Comparison of ENCODE assay signal across 7 mouse cellular contexts in the genomic region with DNA sequence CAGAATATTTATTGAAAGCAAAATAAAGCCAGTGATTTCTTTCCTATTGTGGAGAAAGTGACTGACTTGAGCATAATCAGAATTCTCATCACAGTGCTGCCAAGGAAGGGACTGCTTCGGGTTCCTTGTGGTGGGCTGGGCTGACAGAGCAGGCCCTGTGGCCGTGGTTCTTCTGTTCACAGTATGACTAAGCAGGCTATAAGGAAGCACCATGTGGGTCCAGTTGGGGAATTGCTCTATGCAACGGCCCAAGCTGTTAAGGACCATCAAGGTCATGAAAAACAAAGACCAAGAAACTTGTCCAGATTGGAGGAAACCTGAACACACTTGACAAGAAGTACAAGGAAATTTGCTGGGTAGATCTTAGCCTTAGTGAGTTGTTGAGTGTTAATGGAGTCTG.
"Had no signal": no experiment of that assay in that cellular context is flagged by ENCODE, and none has a peak within 500 bp of the region (broad histone marks: within the 10 kb centered on the region; RNA-seq: fewer than 3 reads in every experiment).

No protein-coding gene starts in this region.

- DNase-seq: lung, adult 2 months; lung, postnatal 14 days; lung, postnatal 36 days; right cerebral cortex, postnatal 25 days; right cerebral cortex, postnatal 4 days; thymus, postnatal 14 days; thymus, postnatal 36 days had no signal
